Mouse (Mus musculus) heart, embryonic 13.5 days (tissue): ENCODE results near the gene Gramd4. TPM values are rescaled to one million over a fixed set of nuclear protein-coding genes. Genes with fewer than 3 reads are reported as not detected.
A peak's percentile ranks its signal among the peaks of the same experiment; 100 is the strongest.

Source experiments
- ATAC-seq: fragments of 200-750 bp; cut with Nextera tagmentation; 2 replicates; pipeline ENCODE4 v1.8.0; 2017; ENCODE audit warnings: moderate TSS enrichment; ENCODE audit not compliant: insufficient number of reproducible peaks, low FRiP score, low TSS enrichment; ENCODE audit errors: extremely low read depth
- H3K27ac ChIP-seq: fragments of 300-500 bp; sonication (generic); replicated peaks from 2 replicates; pipeline ENCODE4 v1.5.1; 2015; ENCODE audit warnings: moderate library complexity, mild to moderate bottlenecking, inconsistent platforms
- H3K27me3 ChIP-seq: fragments of 300-500 bp; sonication (generic); replicated peaks from 2 replicates; pipeline ENCODE4 v1.6.1; 2015; ENCODE audit warnings: mild to moderate bottlenecking, inconsistent platforms
- H3K36me3 ChIP-seq: fragments of 300-500 bp; sonication (generic); 2 replicates; pipeline ENCODE4 v1.6.1; 2015; ENCODE audit warnings: mild to moderate bottlenecking, inconsistent platforms
- H3K4me1 ChIP-seq: fragments of 300-500 bp; sonication (generic); 2 replicates; pipeline ENCODE4 v1.6.1; 2015; ENCODE audit warnings: inconsistent platforms
- H3K4me2 ChIP-seq: fragments of 300-500 bp; sonication (generic); 2 replicates; pipeline ENCODE4 v1.6.1; 2015; ENCODE audit warnings: inconsistent platforms, mild to moderate bottlenecking, moderate library complexity
- H3K4me3 ChIP-seq: fragments of 300-500 bp; sonication (generic); 2 replicates; pipeline ENCODE4 v1.5.1; 2015; ENCODE audit warnings: moderate library complexity, mild to moderate bottlenecking, inconsistent platforms
- H3K9ac ChIP-seq: fragments of 300-500 bp; sonication (generic); 2 replicates; pipeline ENCODE4 v1.6.1; 2015; ENCODE audit warnings: inconsistent platforms, mild to moderate bottlenecking, moderate library complexity
- H3K9me3 ChIP-seq: fragments of 300-500 bp; sonication (generic); 2 replicates; pipeline ENCODE4 v1.6.1; 2016; ENCODE audit warnings: inconsistent platforms
- WGBS: fragments of 180-500 bp; shearing (Covaris S2); methylation state at CpG from one replicate; pipeline ENCODE4 v1.1.7; 2015; ENCODE audit warnings: mixed read lengths; 5-methylcytosine and 5-hydroxymethylcytosine counted together
- polyA plus RNA-seq: library from polyadenylated mRNA; unstranded; fragments of >200 nt; fragmentation: Nextera tagmentation; extraction: Ambion mirVana; gene quantifications from 2 replicates; pipeline ENCODE4 v1.2.1, GENCODE M21; 2015

Gene Gramd4
- polyA plus RNA-seq, 1 experiment from 2014 or later: 11.9 TPM

DNA sequence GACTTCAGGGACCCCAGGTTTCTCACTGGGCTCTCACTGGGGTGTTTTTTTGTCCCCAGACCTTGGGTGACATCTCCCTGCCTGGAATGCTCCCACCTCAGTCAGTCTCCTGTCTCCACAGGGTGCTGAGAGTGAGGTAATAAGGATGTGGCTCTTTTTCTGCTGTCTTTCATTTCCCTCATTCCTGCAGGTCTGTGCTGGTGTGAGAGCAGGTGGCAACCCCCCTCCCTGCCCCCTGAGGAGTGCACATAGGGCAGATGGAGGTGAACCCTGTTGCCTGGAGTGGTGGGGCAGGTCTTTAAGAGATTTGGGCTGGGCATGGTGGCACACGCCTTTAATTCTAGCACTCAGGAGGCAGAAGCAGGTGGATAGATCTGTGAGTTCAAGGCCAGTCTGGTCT, 13.7 kb downstream of the Gramd4 start:
- H3K4me2 ChIP-seq: no peak overlapping the region
- 0 out of 2 replicates have a peak overlapping the region, but pooled peaks have one; percentile 2 for H3K9ac ChIP-seq
- no peaks in the 10 kb centered on the region for H3K36me3 ChIP-seq
- ATAC-seq: no peak
- H3K27ac ChIP-seq: no peak overlapping the region
- H3K4me1 ChIP-seq: peaks cover 73% of the 10 kb centered on the region
- WGBS: 67% methylated on average over 1 of the region's 1 CpGs
- no peaks in the 10 kb centered on the region for H3K27me3 ChIP-seq
- no peaks in the 10 kb centered on the region for H3K9me3 ChIP-seq
- no peak overlapping the region for H3K4me3 ChIP-seq

DNA sequence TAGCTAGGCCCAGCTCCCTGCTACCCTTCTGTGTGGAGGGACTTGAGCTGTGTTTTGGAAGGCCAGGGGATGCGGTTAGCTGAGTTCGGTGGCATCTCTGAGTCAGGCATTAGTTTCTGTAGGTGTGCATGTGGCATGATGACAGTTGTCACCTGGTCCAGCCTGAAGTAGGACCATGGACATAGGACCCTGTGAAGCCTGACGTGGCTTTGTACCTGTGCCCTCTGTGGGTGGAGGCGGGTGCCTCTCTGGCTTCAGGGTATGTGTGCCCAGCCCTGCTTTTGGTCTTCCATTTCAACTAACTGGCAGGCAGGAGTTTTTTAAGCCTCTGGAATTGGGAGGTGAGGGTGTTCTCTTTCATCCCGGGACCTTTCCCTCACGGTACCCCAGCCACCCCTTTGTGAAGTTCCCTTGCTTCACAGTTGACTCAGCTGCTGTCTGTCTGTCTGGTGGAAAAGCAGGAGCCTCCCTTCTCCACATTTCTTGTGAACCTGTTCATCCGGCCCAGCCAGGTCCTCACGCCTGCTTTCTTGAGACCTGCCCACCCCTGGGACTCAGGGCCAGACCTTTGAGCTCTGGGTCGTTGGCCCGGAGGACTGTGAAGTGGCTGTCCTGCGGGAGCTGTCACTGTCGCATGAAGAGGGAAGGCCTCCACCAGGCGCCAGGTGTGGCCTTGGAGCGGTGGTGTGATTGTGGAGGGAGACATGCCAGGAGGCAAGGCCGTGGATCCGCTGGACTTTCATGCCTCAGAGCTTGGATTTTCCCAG, 16.9 kb downstream of the Gramd4 start:
- H3K36me3 ChIP-seq: no peaks in the 10 kb centered on the region
- ATAC-seq: no peak
- H3K4me3 ChIP-seq: no peak overlapping the region
- WGBS: 81% methylated on average over 16 of the region's 16 CpGs
- H3K9me3 ChIP-seq: no peaks in the 10 kb centered on the region
- no peak overlapping the region for H3K9ac ChIP-seq
- peaks cover 72% of the 10 kb centered on the region for H3K4me1 ChIP-seq
- H3K27me3 ChIP-seq: no peaks in the 10 kb centered on the region
- H3K4me2 ChIP-seq: no peak overlapping the region
- no peak overlapping the region for H3K27ac ChIP-seq

DNA sequence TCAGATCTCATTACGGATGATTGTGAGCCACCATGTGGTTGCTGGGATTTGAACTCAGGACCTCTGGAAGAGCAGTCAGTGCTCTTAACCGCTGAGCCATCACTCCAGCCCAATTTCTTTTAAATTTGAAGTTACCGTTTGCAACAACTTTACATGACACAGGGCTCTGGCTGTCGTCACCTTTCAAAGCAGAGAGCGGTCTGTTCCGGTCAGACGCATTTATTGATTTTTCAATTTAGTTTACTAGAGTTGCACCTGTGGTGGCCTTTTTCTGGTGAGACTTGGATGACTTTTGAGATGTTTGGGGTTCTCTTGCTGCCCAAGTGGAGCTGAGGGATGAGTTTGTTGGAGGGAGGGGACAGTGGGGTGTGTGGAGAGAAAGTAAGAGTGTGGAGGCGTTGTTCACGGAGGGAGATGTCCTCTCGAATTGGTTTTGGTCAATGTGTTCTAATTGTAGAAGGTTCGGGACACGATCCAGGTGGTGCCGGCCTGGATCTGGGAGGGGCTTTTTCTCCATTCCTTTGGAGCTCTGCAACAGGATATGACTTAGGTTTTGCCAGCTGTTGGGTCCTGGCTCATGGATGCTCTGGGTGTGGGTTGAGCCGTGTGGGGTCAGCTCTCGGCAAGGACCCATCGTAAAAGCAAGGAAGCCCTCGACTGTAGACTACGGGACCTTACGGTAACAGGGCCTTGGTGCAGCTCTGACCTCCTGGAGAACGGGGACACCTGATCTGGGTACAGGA, 18.0 kb downstream of the Gramd4 start:
- WGBS: 85% methylated on average over 20 of the region's 20 CpGs

GRCm38 (mm10) chr15:86076048-86076315, 18.5 kb downstream of the Gramd4 start:
- no peaks in the 10 kb centered on the region for H3K27me3 ChIP-seq
- no peak overlapping the region for H3K4me3 ChIP-seq
- no peaks in the 10 kb centered on the region for H3K36me3 ChIP-seq
- WGBS: 55% methylated on average over 2 of the region's 2 CpGs
- H3K27ac ChIP-seq: no peak overlapping the region
- ATAC-seq: no peak
- H3K4me1 ChIP-seq: peaks cover 73% of the 10 kb centered on the region
- H3K4me2 ChIP-seq: no peak overlapping the region
- H3K9me3 ChIP-seq: no peaks in the 10 kb centered on the region
- H3K9ac ChIP-seq: no peak overlapping the region

More for the DNA sequence above, 18.0 kb downstream of the Gramd4 start:
- Histone ChIP-seq H3K4me3 (no peak overlapping the region), H3K36me3 (no peaks in the 10 kb centered on the region), H3K27me3 (no peaks in the 10 kb centered on the region), H3K4me2 (no peak overlapping the region), H3K9ac (no peak overlapping the region), H3K4me1 (peaks cover 74% of the 10 kb centered on the region), H3K27ac (no peak overlapping the region), H3K9me3 (no peaks in the 10 kb centered on the region)
- no peak for ATAC-seq

GRCm38 (mm10) chr15:86076378-86076777, 18.9 kb downstream of the Gramd4 start:
- no peak overlapping the region for H3K4me2 ChIP-seq
- H3K9me3 ChIP-seq: no peaks in the 10 kb centered on the region
- H3K4me3 ChIP-seq: no peak overlapping the region
- H3K27me3 ChIP-seq: no peaks in the 10 kb centered on the region
- ATAC-seq: no peak
- no peak overlapping the region for H3K27ac ChIP-seq
- H3K9ac ChIP-seq: no peak overlapping the region
- no peaks in the 10 kb centered on the region for H3K36me3 ChIP-seq
- WGBS: 76% methylated on average over 8 of the region's 8 CpGs
- H3K4me1 ChIP-seq: peaks cover 73% of the 10 kb centered on the region

DNA sequence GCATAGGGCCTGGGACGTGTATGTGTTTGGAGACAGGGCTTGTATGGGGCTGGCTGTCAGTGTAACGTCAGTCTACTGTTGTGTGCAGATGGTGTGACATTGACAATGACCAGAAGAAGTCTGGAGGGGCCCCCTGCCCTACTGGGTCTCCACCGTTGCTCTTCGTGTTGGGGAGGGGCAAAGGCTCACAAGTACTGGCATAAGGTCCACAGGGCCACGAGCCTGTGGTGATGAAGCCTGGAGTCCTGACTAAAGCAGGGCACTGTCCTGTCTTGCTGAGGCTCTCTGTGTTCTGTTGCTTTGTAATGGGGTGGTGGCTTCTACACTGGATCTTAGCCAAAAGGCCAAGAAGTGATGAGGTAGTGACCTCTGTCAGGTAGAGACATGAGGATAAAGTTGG, 20.4 kb downstream of the Gramd4 start:
- WGBS: 32% methylated on average over 5 of the region's 5 CpGs
- no peak for ATAC-seq
- H3K4me1 ChIP-seq: peaks cover 85% of the 10 kb centered on the region
- H3K9me3 ChIP-seq: no peaks in the 10 kb centered on the region
- H3K27me3 ChIP-seq: no peaks in the 10 kb centered on the region
- no peak overlapping the region for H3K4me2 ChIP-seq
- H3K36me3 ChIP-seq: no peaks in the 10 kb centered on the region
- no peak overlapping the region for H3K27ac ChIP-seq
- peak overlapping the region; percentile 28; the same call in 1 of the 2 replicates for H3K9ac ChIP-seq
- H3K4me3 ChIP-seq: no peak overlapping the region

GRCm38 (mm10) chr15:86078481-86079216, 21.2 kb downstream of the Gramd4 start:
- no peak for ATAC-seq
- Histone ChIP-seq H3K4me2 (no peak overlapping the region), H3K27ac (peak overlapping the region; percentile 70), H3K36me3 (no peaks in the 10 kb centered on the region), H3K9ac (peak overlapping the region; percentile 28; the same call in 1 of the 2 replicates), H3K4me3 (no peak overlapping the region), H3K9me3 (no peaks in the 10 kb centered on the region), H3K4me1 (peaks cover 89% of the 10 kb centered on the region), H3K27me3 (no peaks in the 10 kb centered on the region)
- WGBS: 52% methylated on average over 18 of the region's 18 CpGs

DNA sequence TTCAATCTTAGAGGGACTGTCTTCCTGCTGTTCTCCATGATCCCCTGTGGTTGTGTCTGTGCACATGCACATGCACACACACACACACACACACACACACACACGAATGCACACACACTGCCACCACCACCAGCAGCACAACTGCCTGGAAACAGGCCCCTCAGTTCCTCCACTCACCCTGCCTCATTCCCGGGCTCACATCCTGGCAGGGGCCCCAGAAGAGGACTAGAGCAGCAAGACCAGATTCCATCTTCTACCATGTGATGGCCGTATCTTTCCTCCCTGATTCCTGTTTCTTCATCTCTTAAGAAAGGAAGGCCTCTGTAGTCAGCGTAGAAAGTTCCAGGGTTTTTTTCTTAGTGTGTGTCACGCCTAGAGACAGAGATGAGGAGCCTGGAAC, 22.0 kb downstream of the Gramd4 start:
- Histone ChIP-seq H3K4me1 (peaks cover 91% of the 10 kb centered on the region), H3K4me2 (no peak overlapping the region), H3K27ac (peak overlapping the region; percentile 70), H3K27me3 (no peaks in the 10 kb centered on the region), H3K9me3 (no peaks in the 10 kb centered on the region), H3K9ac (peak overlapping the region; percentile 58), H3K36me3 (no peaks in the 10 kb centered on the region), H3K4me3 (no peak overlapping the region)
- WGBS: 56% methylated on average over 5 of the region's 5 CpGs
- ATAC-seq: no peak

DNA sequence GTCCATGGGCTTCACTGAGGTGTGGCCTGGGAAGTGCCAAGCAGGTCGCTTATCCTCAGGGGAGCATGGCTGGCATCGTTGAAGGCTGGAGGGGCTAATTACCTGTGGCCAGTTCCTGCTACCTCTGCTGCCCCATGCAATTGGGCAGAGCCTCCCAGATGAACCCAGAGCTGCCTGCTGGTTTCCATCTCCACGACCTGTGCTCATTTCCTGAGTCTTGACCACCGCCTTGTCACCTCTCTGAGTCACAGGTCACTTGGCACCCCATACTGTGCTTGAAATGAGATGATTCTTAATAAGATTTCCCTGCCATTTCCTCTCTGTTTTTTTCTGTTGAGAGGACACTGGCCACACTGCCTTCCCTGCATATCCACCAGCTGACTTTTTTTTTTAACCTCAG, 22.4 kb downstream of the Gramd4 start:
- ATAC-seq: no peak
- peak overlapping the region; percentile 70 for H3K27ac ChIP-seq
- no peaks in the 10 kb centered on the region for H3K36me3 ChIP-seq
- no peak overlapping the region for H3K4me3 ChIP-seq
- no peaks in the 10 kb centered on the region for H3K27me3 ChIP-seq
- peak overlapping the region; percentile 58 for H3K9ac ChIP-seq
- H3K4me2 ChIP-seq: no peak overlapping the region
- no peaks in the 10 kb centered on the region for H3K9me3 ChIP-seq
- peaks cover 93% of the 10 kb centered on the region for H3K4me1 ChIP-seq
- 60% methylated on average over 4 of the region's 4 CpGs for WGBS

DNA sequence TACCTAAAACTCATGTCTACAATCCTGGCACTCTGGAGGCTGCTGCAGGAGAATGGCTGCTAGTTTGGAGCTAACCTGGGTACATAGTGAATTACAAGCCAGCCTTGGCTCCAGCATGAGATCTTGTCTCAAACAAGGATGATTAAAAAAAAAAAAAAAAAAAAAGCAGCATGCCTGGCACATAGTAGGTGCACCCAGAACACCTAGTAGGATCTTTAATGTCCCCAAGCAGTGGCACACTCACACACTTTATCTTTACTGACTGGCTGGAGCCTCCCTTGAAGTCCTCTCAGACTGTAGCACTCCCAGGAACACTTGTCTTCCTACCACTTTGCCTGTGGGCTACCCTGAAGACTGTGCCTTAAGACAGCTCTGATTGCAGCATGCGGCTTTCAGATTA, 22.9 kb downstream of the Gramd4 start:
- no peak overlapping the region for H3K4me3 ChIP-seq
- 94% methylated on average over 1 of the region's 1 CpGs for WGBS
- no peak overlapping the region for H3K9ac ChIP-seq
- peak overlapping the region; percentile 70; the same call in 1 of the 2 replicates for H3K27ac ChIP-seq
- H3K4me1 ChIP-seq: peaks cover 97% of the 10 kb centered on the region
- H3K36me3 ChIP-seq: no peaks in the 10 kb centered on the region
- ATAC-seq: no peak
- H3K9me3 ChIP-seq: no peaks in the 10 kb centered on the region
- no peaks in the 10 kb centered on the region for H3K27me3 ChIP-seq
- H3K4me2 ChIP-seq: no peak overlapping the region

- Histone ChIP-seq H3K4me1 (peaks cover 97% of the 10 kb centered on the region), H3K27me3 (no peaks in the 10 kb centered on the region), H3K4me2 (no peak overlapping the region), H3K9me3 (no peaks in the 10 kb centered on the region), H3K4me3 (no peak overlapping the region), H3K36me3 (no peaks in the 10 kb centered on the region), H3K27ac (no peak overlapping the region), H3K9ac (0 out of 2 replicates have a peak overlapping the region, but pooled peaks have one; percentile 21)
- ATAC-seq: no peak
- 73% methylated on average over 12 of the region's 12 CpGs for WGBS
Observed at GRCm38 (mm10) chr15:86081654-86082053, 24.2 kb downstream of the Gramd4 start.
